Comparison of ENCODE assay signal across 8 mouse cellular contexts in the genomic region with DNA sequence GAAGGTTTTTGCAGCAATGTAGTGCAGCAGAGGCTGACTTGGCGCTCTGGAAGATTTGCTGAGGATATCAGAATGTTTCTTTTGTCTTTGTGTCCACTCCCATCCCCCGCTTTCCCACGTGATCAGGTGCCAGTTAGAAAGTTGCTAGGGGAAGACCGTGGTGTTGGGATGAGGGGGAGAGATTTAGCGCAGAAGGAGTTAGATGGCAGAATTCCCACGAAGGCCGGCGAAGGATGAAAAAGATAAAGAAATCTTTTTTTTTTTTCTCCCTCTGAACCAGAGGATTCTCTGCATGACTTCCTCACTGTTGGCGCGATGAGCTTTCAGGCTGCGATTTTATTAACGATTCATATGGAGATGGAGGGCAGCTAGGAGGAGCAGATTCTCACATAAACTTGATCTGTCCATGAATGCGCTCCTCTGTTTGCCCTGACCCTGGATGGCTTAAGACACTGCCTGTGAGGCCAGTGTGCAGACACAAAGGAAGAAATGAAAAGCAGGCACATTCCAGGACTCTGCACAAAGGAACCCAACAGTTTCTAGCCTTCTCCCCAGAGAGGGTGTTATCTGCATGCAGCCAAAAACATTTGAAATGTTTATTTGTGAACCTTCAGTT.
DNase-seq lines count a peak whose midpoint lies in the region; ATAC-seq and TF ChIP-seq lines count a peak whose summit lies in the region.

No protein-coding gene starts in this region.

- WGBS in hindbrain, embryonic 10.5 days, result 1% methylated on average over 13 of the region's 13 CpGs
- 4% methylated on average over 13 of the region's 13 CpGs for WGBS in lung, postnatal 0 days

- H3K36me3 ChIP-seq in hindbrain, embryonic 10.5 days, result peaks cover 8% of the 10 kb centered on the region
- no peaks in the 10 kb centered on the region for H3K36me3 ChIP-seq in lung, postnatal 0 days (ENCODE audit: insufficient read depth, low read length)

- H3K9me3 ChIP-seq in hindbrain, embryonic 10.5 days, result no peaks in the 10 kb centered on the region
- no peaks in the 10 kb centered on the region for H3K9me3 ChIP-seq in lung, postnatal 0 days (ENCODE audit: low read length)

- TF ChIP-seq EP300 in lung, postnatal 0 days (IDR thresholded peaks at IDR 0.05), result no peak

- H3K27me3 ChIP-seq in hindbrain, embryonic 10.5 days (ENCODE audit: insufficient read depth, poor library complexity, severe bottlenecking), result no peaks in the 10 kb centered on the region
- no peaks in the 10 kb centered on the region for H3K27me3 ChIP-seq in lung, postnatal 0 days (replicated peaks; ENCODE audit: insufficient read depth, low read length)

- H3K4me1 ChIP-seq in hindbrain, embryonic 10.5 days (replicated peaks), result peaks cover 91% of the 10 kb centered on the region
- H3K4me1 ChIP-seq in lung, postnatal 0 days (ENCODE audit: insufficient read depth, low read depth, low read length), result peaks cover 5% of the 10 kb centered on the region; the same call in 1 of the 2 replicates

- no peak for TF ChIP-seq CTCF in lung, postnatal 0 days (IDR thresholded peaks at IDR 0.05)

- DNase-seq in ES-CJ7 (ENCODE audit: low read depth, low spot score), result peak; percentile 79
- peak; percentile 39 for DNase-seq in cerebellum, adult 8-10 months
- DNase-seq in hindbrain, embryonic 10.5 days (ENCODE audit: low spot score), result peak; percentile 90
- DNase-seq in layer of hippocampus, postnatal 10 days (ENCODE audit: low spot score in 2 of 2), result peak; percentile 58 to 74
- DNase-seq in lung, postnatal 0 days (ENCODE audit: low spot score), result peak; percentile 20
- DNase-seq in right cerebral cortex, postnatal 10 days (ENCODE audit: low spot score in 2 of 2), result peak; percentile 82 to 86
- DNase-seq in thymus, postnatal 14 days, result no peak

- peak overlapping the region; percentile 53 for H3K4me2 ChIP-seq in lung, postnatal 0 days (replicated peaks; ENCODE audit: low read depth, low read length)

- peak overlapping the region; percentile 50 for H3K4me3 ChIP-seq in hindbrain, embryonic 10.5 days
- peak overlapping the region; percentile 24; the same call in 1 of the 2 replicates for H3K4me3 ChIP-seq in lung, postnatal 0 days (ENCODE audit: low read depth, low read length)

- H3K27ac ChIP-seq in hindbrain, embryonic 10.5 days, result peak overlapping the region; percentile 94
- H3K27ac ChIP-seq in lung, postnatal 0 days (ENCODE audit: low read length), result no peak overlapping the region

- peak; percentile 72 for ATAC-seq in frontal cortex, adult (ENCODE audit: low TSS enrichment)
- no peak; the same call in 1 of the 2 replicates for ATAC-seq in lung, postnatal 0 days

- H3K9ac ChIP-seq in lung, postnatal 0 days (replicated peaks; ENCODE audit: low read depth), result no peak overlapping the region
